ENCODE assay signal across 9 mouse cellular contexts in the genomic region with DNA sequence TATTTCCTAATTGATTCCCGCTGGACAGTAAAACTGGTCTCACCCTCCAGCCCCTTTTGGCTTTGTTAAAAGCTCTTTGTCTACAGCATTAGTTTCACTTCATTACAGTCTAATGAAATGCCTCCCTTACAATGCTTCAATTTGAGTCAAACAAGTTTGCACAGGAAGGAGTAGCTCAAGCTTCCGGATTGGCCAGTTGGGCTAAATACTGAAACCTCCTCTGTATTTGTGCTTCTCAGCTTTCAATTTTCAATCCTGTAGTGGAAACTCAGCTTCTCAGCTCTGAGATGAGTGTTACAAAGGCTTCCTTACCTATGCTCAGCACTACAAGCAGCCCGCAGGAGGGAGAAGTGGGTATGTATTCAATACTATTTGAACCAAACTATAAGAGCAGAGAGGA. TPM values are rescaled to one million over a fixed set of nuclear protein-coding genes. Genes with fewer than 3 reads are reported as not detected.
DNase-seq lines count a peak whose midpoint lies in the region; ATAC-seq and TF ChIP-seq lines count a peak whose summit lies in the region.
"Had no signal": no experiment of that assay in that cellular context is flagged by ENCODE, and none has a peak within 500 bp of the region (broad histone marks: within the 10 kb centered on the region; RNA-seq: fewer than 3 reads in every experiment).

No protein-coding gene starts in this region.

- H3K4me3 ChIP-seq in hindbrain, embryonic 12.5 days: no peak overlapping the region
- no peak overlapping the region for H3K4me3 ChIP-seq in midbrain, embryonic 16.5 days (ENCODE audit: low read depth, low read length)

- H3K27me3 ChIP-seq in hindbrain, embryonic 12.5 days: peaks cover 17% of the 10 kb centered on the region
- H3K27me3 ChIP-seq in midbrain, embryonic 16.5 days (ENCODE audit: control insufficient read depth, insufficient read depth, low read depth, low read length): no peaks in the 10 kb centered on the region

- H3K27ac ChIP-seq in hindbrain, embryonic 12.5 days: no peak overlapping the region
- peak overlapping the region; percentile 1; the same call in 1 of the 2 replicates for H3K27ac ChIP-seq in midbrain, embryonic 16.5 days (ENCODE audit: low read length)

- no peaks in the 10 kb centered on the region for H3K9me3 ChIP-seq in hindbrain, embryonic 12.5 days (replicated peaks)
- no peaks in the 10 kb centered on the region for H3K9me3 ChIP-seq in midbrain, embryonic 16.5 days (replicated peaks; ENCODE audit: control insufficient read depth, low read length, poor library complexity, severe bottlenecking)

- TF ChIP-seq POLR2A in brain, embryonic 14.5 days (IDR thresholded peaks at IDR 0.05; ENCODE audit: borderline replicate concordance, extremely low read depth, insufficient read depth, insufficient read length, poor library complexity, severe bottlenecking): no peak

- H3K4me2 ChIP-seq in hindbrain, embryonic 12.5 days (replicated peaks): peak overlapping the region; percentile 17; the same call in 1 of the 2 replicates
- H3K4me2 ChIP-seq in midbrain, embryonic 16.5 days (ENCODE audit: low read length): peak overlapping the region; percentile 14

- peak; percentile 83 for DNase-seq in heart, adult 11 months
- no peak for DNase-seq in heart, adult 8-10 months (ENCODE audit: low spot score)
- peak; percentile 65 for DNase-seq in brain, embryonic 14.5 days (ENCODE audit: low read depth)
- DNase-seq in adrenal gland, postnatal 25 days: no peak
- no peak for DNase-seq in left cerebral cortex, postnatal 25 days (ENCODE audit: low spot score in 2 of 2)
- no peak for DNase-seq in cerebellum, adult 18-20 months
- DNase-seq: cerebellum, adult 11-12 months had no signal

- H3K4me1 ChIP-seq in hindbrain, embryonic 12.5 days: peaks cover 7% of the 10 kb centered on the region
- H3K4me1 ChIP-seq in midbrain, embryonic 16.5 days (ENCODE audit: control insufficient read depth, insufficient read depth, low read length): 0 out of 2 replicates have a peak, but pooled peaks cover 5% of the 10 kb centered on the region

- WGBS in hindbrain, embryonic 12.5 days: 26% methylated on average over 3 of the region's 3 CpGs
- WGBS in midbrain, embryonic 16.5 days: 33% methylated on average over 3 of the region's 3 CpGs

- no peaks in the 10 kb centered on the region for H3K36me3 ChIP-seq in hindbrain, embryonic 12.5 days
- no peaks in the 10 kb centered on the region for H3K36me3 ChIP-seq in midbrain, embryonic 16.5 days (ENCODE audit: control insufficient read depth, insufficient read depth, low read length)

- ATAC-seq in hindbrain, embryonic 12.5 days (ENCODE audit: low FRiP score): peak; percentile 80
- 0 out of 2 replicates have a peak, but pooled peaks have one; percentile 60 for ATAC-seq in midbrain, embryonic 16.5 days

- intact Hi-C loops in left cerebral cortex, postnatal 25 days (cut with DNase I): no loop called here

- H3K9ac ChIP-seq in hindbrain, embryonic 12.5 days: no peak overlapping the region
- no peak overlapping the region for H3K9ac ChIP-seq in midbrain, embryonic 16.5 days (ENCODE audit: low read depth, low read length)

- no peak for TF ChIP-seq CTCF in brain, embryonic 14.5 days (IDR thresholded peaks at IDR 0.05; ENCODE audit: borderline replicate concordance, extremely low read depth, insufficient read depth, insufficient read length)

RNA-seq across cellular contexts. Expression of a gene that starts 52.9 kb away (rescaled TPM):
- under 1 TPM in 3 of 4 experiments, not detected in 1; 0.16 to 0.25 (median 0.19) TPM for total RNA-seq in heart, adult 8-10 months (2022)
- polyA plus RNA-seq in brain, embryonic 14.5 days (2012; rRNA removed): 0.10 and 0.15 TPM in 2 replicates
- polyA plus RNA-seq in hindbrain, embryonic 12.5 days (2016; fragmentation: Nextera tagmentation; extraction: Ambion mirVana): 0.18 and 0.45 TPM in 2 replicates
- 0.80 and 0.87 TPM in 2 replicates for polyA plus RNA-seq in midbrain, embryonic 16.5 days (2015; fragmentation: Nextera tagmentation; extraction: Ambion mirVana)
- not detected in 2 replicates for total RNA-seq in adrenal gland, postnatal 25 days (2021)
- total RNA-seq in left cerebral cortex, postnatal 25 days (2021): not detected

RNA-seq across cellular contexts. Expression of a gene that starts 58.6 kb away (rescaled TPM):
- total RNA-seq in heart, adult 8-10 months (2022): 1 to 10 TPM; 1.2 to 2.7 (median 1.3) TPM
- polyA plus RNA-seq in brain, embryonic 14.5 days (2012; rRNA removed): 0.19 TPM in 1 of 2 replicates, not detected in the other
- not detected in 2 replicates for polyA plus RNA-seq in hindbrain, embryonic 12.5 days (2016; fragmentation: Nextera tagmentation; extraction: Ambion mirVana)
- not detected in 2 replicates for polyA plus RNA-seq in midbrain, embryonic 16.5 days (2015; fragmentation: Nextera tagmentation; extraction: Ambion mirVana)
- total RNA-seq in adrenal gland, postnatal 25 days (2021): 2.0 TPM in 1 of 2 replicates, not detected in the other
- total RNA-seq in left cerebral cortex, postnatal 25 days (2021): not detected

Comparison
In these comparisons a context has a peak if more than half of its experiments do, and no peak if none do; other contexts are left out.
1. DNase-seq: peak in heart, adult 11 months (single experiment) and brain, embryonic 14.5 days (single experiment); none in heart, adult 8-10 months (single experiment), adrenal gland, postnatal 25 days (single experiment), left cerebral cortex, postnatal 25 days (0 of 2) and cerebellum, adult 18-20 months (0 of 2).